Mouse (Mus musculus) left cerebral cortex, adult 2 months (tissue): ENCODE measurements around the gene Tcf7l1. TPM values are rescaled to one million over a fixed set of nuclear protein-coding genes. Genes with fewer than 3 reads are reported as not detected.

Experiments used
- DNase-seq, 2 experiments: peaks; one replicate each; pipeline ENCODE4 v3.0.0; 2021 to 2022; ENCODE audit warnings: low spot score in 2 of 2, mixed read lengths in 1 of 2; ENCODE audit errors: extremely low spot score in 1 of 2
- H3K27ac ChIP-seq: fragments of 200-600 bp; 2 replicates; pipeline ENCODE4 v1.8.1; 2022
- H3K4me3 ChIP-seq: fragments of 200-600 bp; 2 replicates; pipeline ENCODE4 v1.8.1; 2022
- CTCF ChIP-seq: fragments of 200-600 bp; IDR thresholded peaks from 2 replicates; pipeline ENCODE4 v1.8.1; 2022; ENCODE audit warnings: antibody characterized with exemption, mild to moderate bottlenecking, moderate library complexity
- intact Hi-C: fragments of 180-260 bp; cut with DNase I; formaldehyde crosslinking; loops from one replicate; pipeline ENCODE4 v1.15.1; 2025
- total RNA-seq, 2 experiments: library from RNA; stranded (reverse); gene quantifications; 2 replicates each; pipeline ENCODE4 v1.2.3; 2021

Gene Tcf7l1
- total RNA-seq, 2 experiments from 2014 or later: 2.9 to 3.8 TPM

DNA sequence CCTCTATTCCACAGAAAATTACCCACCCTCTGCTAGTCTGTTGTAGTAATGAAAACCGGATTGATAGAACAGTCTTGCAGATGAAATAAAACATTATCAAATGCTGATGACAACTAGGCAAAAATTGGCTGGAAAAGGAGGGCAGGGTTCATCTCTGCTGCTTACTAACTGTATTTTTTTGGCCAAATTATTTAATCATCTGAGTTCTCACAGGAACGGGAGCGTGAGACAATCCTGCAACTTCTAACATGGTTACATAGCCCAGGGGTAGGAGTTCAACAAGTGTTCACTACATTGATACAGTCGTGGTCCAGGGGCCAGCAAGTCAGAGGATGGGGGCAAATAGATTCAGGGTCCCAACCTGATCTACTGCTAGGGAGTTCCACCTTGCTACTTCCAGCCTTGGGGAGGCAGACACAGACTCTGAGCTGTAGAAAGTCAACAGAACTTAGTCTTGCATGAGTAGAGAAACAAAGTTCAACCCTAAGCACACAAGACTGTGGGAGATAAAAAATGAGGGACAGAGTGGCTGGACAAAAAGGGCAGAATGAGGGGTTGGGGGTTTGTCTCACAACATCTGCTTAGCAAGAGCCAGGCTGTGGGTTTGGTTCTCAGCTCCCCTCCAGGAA lies 205.7 kb downstream of the Tcf7l1 start:
- intact Hi-C loops: no loop called here
- TF ChIP-seq CTCF: no peak
- Histone ChIP-seq H3K4me3 (no peak overlapping the region), H3K27ac (no peak overlapping the region)
- DNase-seq: no peak

DNA sequence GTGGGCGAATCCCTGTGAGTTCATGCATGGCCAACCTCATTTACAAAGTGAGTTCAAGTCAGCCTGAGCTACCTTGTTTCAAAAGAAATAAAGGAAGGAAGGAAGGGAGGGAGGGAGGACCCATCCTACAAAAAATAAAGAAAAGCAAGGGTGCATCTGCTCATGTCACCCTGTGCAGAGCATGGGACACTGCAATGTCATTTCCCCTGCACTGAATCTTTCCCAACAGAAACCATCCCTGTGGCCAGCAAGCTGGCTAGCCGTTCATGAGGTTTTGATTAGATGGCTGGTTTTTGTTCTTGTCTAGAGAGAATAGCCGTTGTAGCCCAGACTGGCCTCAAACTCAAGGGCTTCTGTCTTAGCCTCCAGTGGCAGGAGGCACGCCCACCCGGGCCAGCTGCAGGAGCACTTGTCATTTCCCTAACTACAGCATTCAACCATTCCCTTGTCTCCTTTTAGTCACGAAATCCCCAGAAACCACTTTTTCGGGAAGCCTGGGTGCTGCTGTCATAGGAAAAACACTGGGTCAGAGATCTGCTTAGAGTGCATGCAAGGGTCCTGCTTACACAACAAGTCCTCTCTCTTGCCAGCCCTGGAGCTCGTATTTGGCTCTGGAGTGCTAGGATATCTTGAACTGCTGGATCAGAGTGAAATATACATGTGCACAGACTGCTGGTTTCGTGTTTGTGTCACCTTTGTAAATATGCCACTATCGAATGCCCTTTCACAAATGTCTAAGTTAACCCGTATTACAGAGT lies 207.2 kb downstream of the Tcf7l1 start:
- Histone ChIP-seq H3K4me3 (no peak overlapping the region), H3K27ac (no peak overlapping the region)
- no peak for DNase-seq
- TF ChIP-seq CTCF: no peak
- intact Hi-C loops: no loop called here

Other genes starting within 250 kb of the Tcf7l1 start
- 1 to 10 TPM; 2.3 to 2.6 TPM for gene Capg, start 244.9 kb downstream of the Tcf7l1 start, total RNA-seq
- 10 to 100 TPM; 19.1 to 21.3 TPM for gene Elmod3, start 190.8 kb downstream of the Tcf7l1 start, total RNA-seq
- 10 to 100 TPM; 46.3 to 50.3 TPM for gene Retsat, start 190.8 kb downstream of the Tcf7l1 start, total RNA-seq
- gene Tgoln1, start 172.3 kb downstream of the Tcf7l1 start, total RNA-seq: 10 to 100 TPM; 95.1 to 95.5 TPM
- gene Kcmf1, start 110.7 kb upstream of the Tcf7l1 start, total RNA-seq: 10 to 100 TPM; 66.0 to 72.0 TPM
- 100 to 1,000 TPM; 429 to 476 TPM for gene Tmsb10, start 169.5 kb upstream of the Tcf7l1 start, total RNA-seq